Mouse (Mus musculus) skeletal muscle tissue, adult 2 months (tissue): ENCODE measurements around the gene Adig.

Experiments
- DNase-seq: peaks from one replicate; pipeline ENCODE4 v3.0.0-alpha.2; 2012; ENCODE audit warnings: low read depth, low spot score

The Adig gene

DNA sequence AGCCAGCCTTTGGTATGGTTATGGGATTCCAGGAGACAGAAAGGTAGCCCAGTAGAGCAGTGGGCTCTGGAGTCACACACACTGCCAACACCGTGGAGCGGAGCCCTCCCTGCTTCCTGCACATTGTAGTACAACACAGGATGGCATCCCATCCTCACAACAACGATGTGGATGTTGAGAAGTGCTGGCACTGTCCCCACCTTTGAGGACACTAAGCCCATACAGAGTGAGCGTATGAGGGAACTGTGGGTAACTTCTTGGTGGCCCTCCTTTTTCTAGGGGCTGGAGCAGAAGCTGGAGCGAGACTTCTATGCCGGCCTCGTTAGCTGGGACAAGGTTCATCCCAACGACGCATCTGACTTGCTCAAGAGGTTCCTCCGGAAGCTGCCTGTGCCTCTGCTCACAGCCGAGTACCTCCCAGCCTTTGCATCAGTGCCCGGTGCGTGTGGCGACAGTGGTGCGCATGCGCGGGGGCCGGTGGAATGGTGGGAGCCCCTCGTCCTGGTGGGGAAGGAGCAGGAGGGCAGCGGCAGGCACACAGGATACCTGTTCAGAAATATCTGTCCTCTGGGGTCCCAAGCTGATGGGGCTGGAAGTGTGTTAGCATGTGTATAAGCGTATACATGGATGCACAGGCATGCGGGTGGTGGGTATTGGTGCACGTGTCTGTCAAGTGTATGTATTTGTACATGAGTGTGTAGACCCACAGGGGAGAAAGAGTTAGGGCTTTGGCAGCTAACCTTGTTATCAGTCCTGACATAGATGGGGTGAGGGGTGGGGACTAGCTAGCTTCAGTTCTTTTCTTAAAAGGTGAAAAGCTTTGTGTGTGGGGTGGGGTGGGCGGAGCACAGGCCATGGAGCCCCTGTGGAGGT, 37.3 kb downstream of the Adig start:
- DNase-seq: no peak

DNA sequence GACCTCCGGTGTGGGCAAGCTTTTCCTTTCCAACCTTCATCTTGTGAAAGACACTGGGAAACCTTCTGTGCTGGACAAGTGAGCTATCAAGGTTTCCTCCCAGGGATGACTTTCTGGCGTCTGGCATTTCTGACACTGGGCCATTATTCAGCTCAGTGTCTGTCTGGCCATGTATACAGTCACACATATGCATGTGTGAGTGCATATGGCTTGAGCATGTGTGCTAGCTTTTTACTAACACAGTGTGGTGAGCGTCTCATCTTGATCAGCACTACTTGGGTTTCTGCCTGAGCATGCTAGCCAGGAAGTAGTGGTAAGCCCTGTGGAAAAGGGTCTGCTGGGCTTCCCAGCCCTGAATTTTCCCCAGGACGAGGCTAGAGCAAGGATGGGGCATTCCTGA, 38.9 kb downstream of the Adig start:
- DNase-seq: no peak

DNA sequence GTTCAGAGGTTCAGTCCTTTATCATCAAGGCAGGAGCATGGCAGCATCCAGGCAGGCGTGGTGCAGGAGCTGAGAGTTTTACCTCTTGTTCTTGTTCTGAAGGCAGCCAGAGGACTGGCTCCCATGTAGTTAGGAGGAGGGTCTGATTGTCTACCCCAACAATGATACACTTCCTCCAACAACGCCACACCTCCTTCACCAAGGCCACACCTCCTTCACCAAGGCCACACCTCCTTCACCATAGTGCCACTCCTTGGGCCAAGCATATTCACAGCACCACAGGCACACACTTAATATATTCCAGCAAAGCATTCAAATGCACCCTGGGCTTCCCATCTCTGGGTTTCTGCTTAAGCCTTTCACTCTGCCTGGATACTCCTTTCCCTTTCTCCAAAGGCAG, 42.9 kb downstream of the Adig start:
- no peak for DNase-seq

GRCm38 (mm10) chr2:158546751-158547150, 44.3 kb downstream of the Adig start:
- peak; percentile 25 for DNase-seq

DNA sequence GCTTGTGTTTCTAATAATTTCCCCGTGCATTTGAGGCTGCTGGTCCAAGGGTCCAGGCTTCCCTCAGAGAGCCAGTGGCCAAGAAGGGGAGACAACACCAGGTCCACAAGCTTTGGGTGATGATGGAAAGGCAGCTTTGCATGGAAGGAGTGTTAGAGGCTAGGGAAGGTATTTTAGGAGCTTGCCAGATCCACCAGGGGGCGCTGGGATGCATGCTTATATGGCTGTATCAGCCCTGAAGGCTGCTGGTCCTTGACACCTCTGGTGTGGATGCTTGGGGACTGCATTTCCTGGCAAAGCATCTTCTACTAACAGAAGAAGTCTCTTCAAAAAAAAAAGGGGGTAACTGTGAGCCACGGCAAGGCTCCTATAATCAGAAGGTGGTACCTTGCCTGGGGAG, 47.7 kb downstream of the Adig start:
- DNase-seq: peak; percentile 30

GRCm38 (mm10) chr2:158554366-158554765, 52.0 kb downstream of the Adig start:
- no peak for DNase-seq

DNA sequence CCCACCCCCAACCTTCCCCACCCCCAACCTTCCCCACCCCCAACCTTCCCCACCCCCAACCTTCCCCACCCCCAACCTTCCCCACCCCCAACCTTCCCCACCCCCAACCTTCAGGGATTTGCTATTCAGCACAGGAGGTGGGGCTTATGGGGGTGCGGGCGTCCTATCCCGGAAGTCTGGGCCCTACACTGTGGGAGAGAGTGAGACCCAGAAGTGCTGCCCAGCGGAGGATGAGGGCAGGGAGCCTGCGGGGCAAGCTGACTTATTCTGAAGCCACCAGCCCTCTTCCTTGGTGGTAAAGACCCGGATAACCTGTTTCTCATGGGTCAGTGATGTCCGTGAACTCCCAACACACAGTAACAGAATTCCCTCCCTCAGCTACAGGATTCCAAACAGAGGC, 52.8 kb downstream of the Adig start:
- DNase-seq: no peak

DNA sequence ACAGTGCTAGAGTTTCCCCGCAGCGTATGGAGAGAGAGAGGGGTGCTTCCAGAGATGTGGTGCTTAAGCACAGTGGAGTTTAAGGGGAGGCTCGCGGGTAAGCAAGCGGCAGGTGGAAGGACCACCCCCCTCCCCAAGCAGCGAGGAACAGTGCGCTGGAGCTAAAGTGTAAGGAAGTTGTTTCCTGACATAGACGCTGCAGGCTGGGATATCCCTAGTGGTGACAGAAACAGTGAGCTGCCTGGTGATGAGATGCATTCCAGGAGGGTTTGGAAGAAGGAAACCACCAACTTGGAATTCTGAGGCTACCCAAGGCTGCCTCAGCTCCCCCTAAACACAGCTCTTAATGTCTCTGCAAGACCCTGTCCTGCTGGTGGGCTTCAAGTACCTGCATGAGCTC, 53.4 kb downstream of the Adig start:
- DNase-seq: no peak

DNA sequence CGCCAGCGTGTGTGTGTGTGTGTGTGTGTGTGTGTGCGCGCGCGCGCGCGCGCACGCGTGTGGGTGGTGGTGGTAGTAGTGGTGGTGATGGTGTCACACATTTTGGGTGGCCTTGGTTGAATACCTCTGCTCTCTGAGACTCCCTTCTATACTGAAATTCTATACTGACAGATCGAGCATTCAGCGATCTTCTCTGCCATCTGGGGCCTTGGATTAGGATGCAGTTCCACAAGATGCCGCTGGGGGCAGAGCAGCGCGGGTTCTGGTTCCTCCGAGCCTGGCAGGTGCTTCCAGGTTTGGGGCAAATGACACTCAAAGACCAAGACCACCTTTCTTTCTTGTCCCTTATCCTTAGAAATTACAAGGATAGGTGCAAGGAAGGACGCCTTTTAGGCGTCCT, 53.8 kb downstream of the Adig start:
- no peak for DNase-seq

DNA sequence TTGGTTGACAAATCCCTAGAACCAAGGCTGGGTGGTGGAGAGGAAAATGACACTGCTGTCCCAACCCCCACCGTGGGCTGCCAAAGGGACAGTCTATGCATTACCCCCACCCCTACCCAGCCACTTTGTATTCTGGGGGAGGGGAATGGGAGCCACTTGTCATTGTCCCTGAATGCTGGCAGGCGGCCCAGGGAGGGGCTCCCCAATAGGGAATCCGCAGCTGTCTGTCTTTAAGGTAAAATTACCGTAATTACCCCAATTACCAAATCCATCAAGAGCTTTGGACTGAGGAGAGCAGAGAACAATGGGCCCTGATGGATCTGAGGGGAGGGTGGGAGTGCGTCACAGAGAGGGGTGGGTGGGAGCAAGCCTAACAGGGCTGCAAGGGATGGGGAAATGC, 54.3 kb downstream of the Adig start:
- no peak for DNase-seq
